Comparison of ENCODE assay signal across 31 mouse cellular contexts in genomic region chr17:49111911-49112310, GRCm38 (mm10).
DNase-seq lines count a peak whose midpoint lies in the region; ATAC-seq and TF ChIP-seq lines count a peak whose summit lies in the region.
"Had no signal": no experiment of that assay in that cellular context is flagged by ENCODE, and none has a peak within 500 bp of the region (broad histone marks: within the 10 kb centered on the region; RNA-seq: fewer than 3 reads in every experiment).

No protein-coding gene starts in this region.

- peak overlapping the region; percentile 95 for H3K4me3 ChIP-seq in testis, adult 2 months (ENCODE audit: control insufficient read depth, low read depth, low read length)
- no peak overlapping the region for H3K4me3 ChIP-seq in thymus, adult 2 months (ENCODE audit: control insufficient read depth, insufficient read depth, low read length)
- H3K4me3 ChIP-seq: embryonic facial prominence, embryonic 10.5 days; embryonic facial prominence, embryonic 15.5 days; forebrain, embryonic 12.5 days; gastrocnemius, adult 2 months; hindbrain, embryonic 10.5 days; hindbrain, embryonic 15.5 days; limb, embryonic 12.5 days; liver, embryonic 15.5 days; midbrain, embryonic 10.5 days; midbrain, embryonic 15.5 days; neural tube, embryonic 15.5 days had no signal

- TF ChIP-seq POLR2A in testis, adult 2 months (IDR thresholded peaks at IDR 0.05; ENCODE audit: control insufficient read depth, low read depth, low read length), result no peak
- TF ChIP-seq POLR2A in thymus, adult 2 months (IDR thresholded peaks at IDR 0.05; ENCODE audit: control insufficient read depth, extremely low read depth, insufficient read depth, low read length, poor library complexity), result no peak

- no peak for TF ChIP-seq CTCF in testis, adult 2 months (IDR thresholded peaks at IDR 0.05; ENCODE audit: control insufficient read depth, insufficient read depth, insufficient replicate concordance, low read depth, low read length)
- TF ChIP-seq CTCF in thymus, adult 2 months (IDR thresholded peaks at IDR 0.05; ENCODE audit: borderline replicate concordance, control insufficient read depth, extremely low read depth, insufficient read depth, low read length, poor library complexity), result no peak

- DNase-seq in frontal cortex, postnatal 25 days (ENCODE audit: low spot score in 2 of 2), result no peak
- DNase-seq in left cerebral cortex, adult 11 months (ENCODE audit: low spot score), result peak; percentile 15
- DNase-seq in left cerebral cortex, postnatal 4 days, result no peak
- DNase-seq in testis, postnatal 10 days (ENCODE audit: low spot score), result no peak
- DNase-seq in lung, postnatal 10 days, result no peak
- DNase-seq in thymus, adult 2 months, result no peak
- DNase-seq: adrenal gland, adult 8-10 months; cerebellum, adult 8-10 months; cerebellum, postnatal 25 days; forebrain, postnatal 0 days; gastrocnemius, adult 2 months; gastrocnemius, postnatal 36 days; heart, postnatal 14 days; kidney, adult 11 months; lung, embryonic 14.5 days; retina, postnatal 1 day; spleen, adult 18-20 months had no signal

- peak; percentile 94 for ATAC-seq in frontal cortex, adult (ENCODE audit: low TSS enrichment)
- ATAC-seq: forebrain, postnatal 0 days; inflammation-experienced regulatory T-cells, adult 6 months; midbrain, embryonic 15.5 days had no signal

- no peaks in the 10 kb centered on the region for H3K27me3 ChIP-seq in testis, adult 2 months (ENCODE audit: control insufficient read depth, insufficient read depth, low read length)
- no peaks in the 10 kb centered on the region for H3K27me3 ChIP-seq in thymus, adult 2 months (ENCODE audit: control insufficient read depth, insufficient read depth, low read length)
- H3K27me3 ChIP-seq: CH12.LX; embryonic facial prominence, embryonic 15.5 days; forebrain, embryonic 12.5 days; hindbrain, embryonic 15.5 days; limb, embryonic 12.5 days; liver, embryonic 15.5 days; neural tube, embryonic 15.5 days had no signal

- intact Hi-C loops in left cerebral cortex, postnatal 4 days (cut with DNase I), result no loop called here

- H3K27ac ChIP-seq in testis, adult 2 months (ENCODE audit: control insufficient read depth, insufficient read depth, low read depth, low read length), result peak overlapping the region; percentile 100; the same call in 1 of the 2 replicates
- no peak overlapping the region for H3K27ac ChIP-seq in thymus, adult 2 months (ENCODE audit: control insufficient read depth, insufficient read depth, low read length)
- H3K27ac ChIP-seq: embryonic facial prominence, embryonic 10.5 days; embryonic facial prominence, embryonic 15.5 days; forebrain, embryonic 12.5 days; gastrocnemius, adult 2 months; hindbrain, embryonic 10.5 days; hindbrain, embryonic 15.5 days; limb, embryonic 12.5 days; liver, embryonic 15.5 days; midbrain, embryonic 10.5 days; midbrain, embryonic 15.5 days; neural tube, embryonic 15.5 days had no signal

- peaks cover 7% of the 10 kb centered on the region for H3K4me1 ChIP-seq in testis, adult 2 months (ENCODE audit: control insufficient read depth, insufficient read depth, low read length)
- no peaks in the 10 kb centered on the region for H3K4me1 ChIP-seq in thymus, adult 2 months (replicated peaks; ENCODE audit: control insufficient read depth, insufficient read depth, low read length)
- H3K4me1 ChIP-seq: embryonic facial prominence, embryonic 10.5 days; embryonic facial prominence, embryonic 15.5 days; forebrain, embryonic 12.5 days; hindbrain, embryonic 10.5 days; hindbrain, embryonic 15.5 days; limb, embryonic 12.5 days; liver, embryonic 15.5 days; midbrain, embryonic 10.5 days; midbrain, embryonic 15.5 days; neural tube, embryonic 15.5 days had no signal

- H3K36me3 ChIP-seq in testis, adult 2 months (ENCODE audit: control insufficient read depth, insufficient read depth, low read length), result peaks cover 4% of the 10 kb centered on the region
- no peaks in the 10 kb centered on the region for H3K36me3 ChIP-seq in thymus, adult 2 months (ENCODE audit: control insufficient read depth, insufficient read depth, low read length)
- H3K36me3 ChIP-seq: embryonic facial prominence, embryonic 10.5 days; embryonic facial prominence, embryonic 15.5 days; forebrain, embryonic 12.5 days; hindbrain, embryonic 10.5 days; hindbrain, embryonic 15.5 days; limb, embryonic 12.5 days; liver, embryonic 15.5 days; midbrain, embryonic 10.5 days; midbrain, embryonic 15.5 days; neural tube, embryonic 15.5 days had no signal

- 97% methylated on average over 2 of the region's 2 CpGs for WGBS in thymus, adult 2 months
